Mouse (Mus musculus) hindbrain, embryonic 13.5 days (tissue): Measurements from ENCODE around the gene Polr1b. TPM values are rescaled to one million over a fixed set of nuclear protein-coding genes. Genes with fewer than 3 reads are reported as not detected.
A peak's percentile ranks its signal among the peaks of the same experiment; 100 is the strongest.

ENCODE experiments used
- ATAC-seq: fragments of 200-750 bp; cut with Nextera tagmentation; 2 replicates; pipeline ENCODE4 v1.8.0; 2017; ENCODE audit warnings: moderate TSS enrichment; ENCODE audit not compliant: low FRiP score
- H3K27ac ChIP-seq: fragments of 300-500 bp; sonication (generic); 2 replicates; pipeline ENCODE4 v1.5.1; 2015; ENCODE audit warnings: inconsistent platforms, mild to moderate bottlenecking, moderate library complexity
- H3K27me3 ChIP-seq: fragments of 300-500 bp; sonication (generic); 2 replicates; pipeline ENCODE4 v1.6.1; 2015; ENCODE audit warnings: mild to moderate bottlenecking, inconsistent platforms
- H3K36me3 ChIP-seq: fragments of 300-500 bp; sonication (generic); 2 replicates; pipeline ENCODE4 v1.6.1; 2015; ENCODE audit warnings: mild to moderate bottlenecking, inconsistent platforms
- H3K4me1 ChIP-seq: fragments of 300-500 bp; sonication (generic); replicated peaks from 2 replicates; pipeline ENCODE4 v1.6.1; 2015; ENCODE audit warnings: inconsistent platforms
- H3K4me2 ChIP-seq: fragments of 300-500 bp; sonication (generic); 2 replicates; pipeline ENCODE4 v1.6.1; 2015; ENCODE audit warnings: inconsistent platforms, mild to moderate bottlenecking, moderate library complexity
- H3K4me3 ChIP-seq: fragments of 300-500 bp; sonication (generic); 2 replicates; pipeline ENCODE4 v1.5.1; 2015; ENCODE audit warnings: mild to moderate bottlenecking, inconsistent platforms
- H3K9ac ChIP-seq: fragments of 300-500 bp; sonication (generic); 2 replicates; pipeline ENCODE4 v1.6.1; 2015; ENCODE audit warnings: mild to moderate bottlenecking, inconsistent platforms
- H3K9me3 ChIP-seq: fragments of 300-500 bp; sonication (generic); 2 replicates; pipeline ENCODE4 v1.6.1; 2016; ENCODE audit warnings: inconsistent platforms
- WGBS: fragments of 180-500 bp; shearing (Covaris S2); methylation state at CpG from one replicate; pipeline ENCODE4 v1.1.7; 2015; 5-methylcytosine and 5-hydroxymethylcytosine counted together
- polyA plus RNA-seq: library from polyadenylated mRNA; unstranded; fragments of >200 nt; fragmentation: Nextera tagmentation; extraction: Ambion mirVana; gene quantifications from 2 replicates; pipeline ENCODE4 v1.2.1, GENCODE M21; 2015

Gene Polr1b
- polyA plus RNA-seq, 1 experiment from 2014 or later, result 15.4 TPM

DNA sequence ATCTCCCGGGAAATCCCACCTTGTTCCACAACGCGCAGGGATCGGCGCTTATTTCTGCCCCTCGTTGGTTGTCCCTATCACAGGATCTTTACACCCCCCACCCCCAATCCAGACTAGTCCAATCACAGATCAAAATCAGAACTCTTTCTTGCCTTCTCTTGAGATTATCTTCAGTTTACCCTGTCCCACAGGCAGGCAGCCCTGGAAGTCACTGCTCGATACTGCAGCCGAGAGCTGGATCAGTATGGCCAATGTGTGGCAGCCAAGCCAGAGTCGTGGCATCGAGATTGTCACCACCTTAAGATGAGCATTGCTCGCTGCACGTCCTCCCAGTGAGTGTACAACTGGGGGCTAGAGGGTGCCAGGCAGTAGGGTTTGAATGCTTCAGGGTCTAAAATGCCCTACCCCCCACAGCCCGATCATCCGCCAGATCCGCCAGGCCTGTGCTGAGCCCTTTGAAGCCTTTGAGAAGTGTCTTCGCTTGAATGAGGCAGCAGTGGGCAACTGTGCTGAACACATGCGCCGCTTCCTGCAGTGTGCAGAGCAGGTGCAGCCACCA, 29.3 kb downstream of the Polr1b start:
- peaks cover 9% of the 10 kb centered on the region for H3K9me3 ChIP-seq
- H3K4me1 ChIP-seq, result peaks cover 19% of the 10 kb centered on the region
- H3K36me3 ChIP-seq, result peaks cover 50% of the 10 kb centered on the region
- peak overlapping the region; percentile 65 for H3K4me3 ChIP-seq
- WGBS, result 35% methylated on average over 18 of the region's 18 CpGs
- H3K4me2 ChIP-seq, result peak overlapping the region; percentile 83
- H3K27ac ChIP-seq, result peak overlapping the region; percentile 90
- peak; percentile 60 for ATAC-seq
- H3K9ac ChIP-seq, result peak overlapping the region; percentile 77
- H3K27me3 ChIP-seq, result no peaks in the 10 kb centered on the region

DNA sequence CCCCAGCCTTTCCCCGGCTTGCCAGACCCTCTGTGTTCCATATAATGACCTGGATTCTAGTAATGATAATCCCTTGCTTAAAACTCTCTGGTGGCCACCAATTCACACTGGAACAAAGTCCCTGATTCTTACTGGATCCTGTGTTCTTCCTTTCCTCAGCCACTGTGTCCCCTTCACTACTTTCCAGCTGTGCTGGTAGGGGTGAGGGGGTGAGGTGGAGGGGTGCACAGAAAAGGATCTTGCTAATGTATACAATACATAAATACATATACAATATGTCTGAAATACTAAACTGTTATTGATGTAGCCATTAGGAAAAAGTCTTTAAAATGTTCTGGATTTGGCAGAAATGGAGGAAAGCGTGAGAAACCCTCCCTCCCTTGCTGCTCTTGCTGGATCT, 30.0 kb downstream of the Polr1b start:
- peak overlapping the region; percentile 83 for H3K4me2 ChIP-seq
- peak overlapping the region; percentile 77 for H3K9ac ChIP-seq
- ATAC-seq, result no peak
- peaks cover 19% of the 10 kb centered on the region for H3K4me1 ChIP-seq
- peak overlapping the region; percentile 65; the same call in 1 of the 2 replicates for H3K4me3 ChIP-seq
- H3K9me3 ChIP-seq, result peaks cover 9% of the 10 kb centered on the region
- peaks cover 43% of the 10 kb centered on the region for H3K36me3 ChIP-seq
- peak overlapping the region; percentile 90; the same call in 1 of the 2 replicates for H3K27ac ChIP-seq
- H3K27me3 ChIP-seq, result no peaks in the 10 kb centered on the region
- WGBS, result 100% methylated on average over 2 of the region's 2 CpGs

DNA sequence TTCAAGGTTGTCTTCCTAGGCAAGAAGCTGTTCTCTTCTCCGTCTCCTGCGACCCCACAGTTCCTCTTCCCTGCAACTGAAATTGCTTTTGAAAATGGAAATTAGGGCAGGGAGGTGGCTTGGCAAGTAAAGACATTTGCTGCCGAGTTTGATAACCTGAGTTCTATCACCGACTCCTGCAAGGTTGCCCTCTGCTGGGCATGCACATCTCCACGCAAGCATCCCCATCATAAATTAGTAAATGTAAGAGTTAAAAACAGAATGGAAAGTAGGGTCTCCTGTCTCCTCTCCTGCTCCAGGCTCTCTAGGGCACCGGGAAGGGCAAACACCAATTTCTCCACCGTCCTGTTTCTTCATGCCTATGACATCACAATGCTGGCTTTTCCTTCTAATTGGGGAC, 31.4 kb downstream of the Polr1b start:
- Histone ChIP-seq H3K27ac (no peak overlapping the region), H3K4me2 (no peak overlapping the region), H3K9me3 (peaks cover 9% of the 10 kb centered on the region), H3K36me3 (peaks cover 28% of the 10 kb centered on the region), H3K9ac (no peak overlapping the region), H3K4me3 (no peak overlapping the region), H3K27me3 (no peaks in the 10 kb centered on the region), H3K4me1 (peaks cover 19% of the 10 kb centered on the region)
- ATAC-seq, result no peak
- 96% methylated on average over 7 of the region's 7 CpGs for WGBS

DNA sequence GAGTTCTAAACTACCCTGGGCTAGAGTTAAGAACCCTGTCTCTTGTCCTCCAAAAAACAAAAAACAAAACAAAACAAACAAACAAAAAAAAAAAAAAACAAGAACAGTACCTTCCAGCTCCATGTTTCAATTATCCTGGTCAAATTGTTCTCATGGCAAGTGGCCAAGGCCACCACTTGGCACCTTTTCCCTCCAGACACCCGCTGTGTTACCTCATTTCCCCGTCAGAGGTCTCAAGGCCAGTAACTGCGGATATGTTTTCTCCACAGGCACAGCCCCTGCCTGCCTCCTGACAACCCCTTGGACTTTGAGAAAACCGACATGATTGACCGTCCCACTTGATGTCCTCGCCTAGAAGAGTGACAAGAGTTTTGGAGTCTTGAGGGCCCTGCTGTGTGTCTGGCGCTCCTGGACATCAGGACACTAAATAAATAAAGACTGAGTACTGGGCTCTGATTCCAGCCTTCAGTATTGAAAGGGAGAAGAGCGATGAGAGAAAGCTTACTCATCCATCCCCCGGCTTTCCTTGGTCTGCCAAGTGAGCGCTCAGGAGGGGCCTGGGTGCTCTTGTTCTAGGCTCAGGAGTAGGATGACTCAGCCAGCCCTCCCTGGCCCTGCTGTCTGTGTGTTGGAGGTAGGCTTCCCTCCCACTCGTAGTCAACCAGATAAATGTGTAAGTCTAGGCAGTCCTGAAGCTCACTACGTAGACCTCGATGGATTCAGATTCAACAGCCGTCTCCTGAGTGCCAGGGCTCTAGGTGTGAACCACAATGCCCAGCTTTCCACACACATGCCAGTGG, 32.4 kb downstream of the Polr1b start:
- WGBS, result 95% methylated on average over 14 of the region's 14 CpGs

DNA sequence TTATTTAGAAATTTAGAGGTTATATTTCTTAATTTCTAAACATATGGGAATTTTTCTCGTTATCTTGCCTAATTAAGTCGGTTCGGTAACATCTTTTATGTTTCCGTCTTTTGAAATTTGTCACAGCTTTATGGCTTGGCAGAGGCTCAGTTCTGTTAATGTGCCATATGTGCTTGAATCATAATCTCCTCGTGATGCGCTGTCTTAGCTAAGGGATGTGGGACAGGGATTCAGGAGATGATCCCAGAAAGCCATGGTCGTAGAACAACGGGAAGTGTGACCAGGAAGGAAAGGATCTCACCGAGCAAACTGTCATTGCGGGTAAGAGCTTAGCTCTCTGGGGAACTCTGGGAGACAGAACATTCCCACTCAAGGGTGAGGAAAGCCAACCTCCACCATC, 39.1 kb downstream of the Polr1b start:
- 75% methylated on average over 10 of the region's 10 CpGs for WGBS
- Histone ChIP-seq H3K4me1 (no peaks in the 10 kb centered on the region), H3K4me2 (no peak overlapping the region), H3K9me3 (no peaks in the 10 kb centered on the region), H3K9ac (no peak overlapping the region), H3K27ac (peak overlapping the region; percentile 18; the same call in 1 of the 2 replicates), H3K36me3 (no peaks in the 10 kb centered on the region), H3K27me3 (0 out of 2 replicates have a peak, but pooled peaks cover 4% of the 10 kb centered on the region), H3K4me3 (no peak overlapping the region)
- ATAC-seq, result no peak

More for the DNA sequence above, 32.4 kb downstream of the Polr1b start:
- H3K27me3 ChIP-seq, result no peaks in the 10 kb centered on the region
- peaks cover 9% of the 10 kb centered on the region for H3K9me3 ChIP-seq
- no peak overlapping the region for H3K4me2 ChIP-seq
- no peak overlapping the region for H3K27ac ChIP-seq
- H3K4me1 ChIP-seq, result peaks cover 19% of the 10 kb centered on the region
- no peak for ATAC-seq
- no peak overlapping the region for H3K9ac ChIP-seq
- H3K36me3 ChIP-seq, result peaks cover 23% of the 10 kb centered on the region
- no peak overlapping the region for H3K4me3 ChIP-seq

DNA sequence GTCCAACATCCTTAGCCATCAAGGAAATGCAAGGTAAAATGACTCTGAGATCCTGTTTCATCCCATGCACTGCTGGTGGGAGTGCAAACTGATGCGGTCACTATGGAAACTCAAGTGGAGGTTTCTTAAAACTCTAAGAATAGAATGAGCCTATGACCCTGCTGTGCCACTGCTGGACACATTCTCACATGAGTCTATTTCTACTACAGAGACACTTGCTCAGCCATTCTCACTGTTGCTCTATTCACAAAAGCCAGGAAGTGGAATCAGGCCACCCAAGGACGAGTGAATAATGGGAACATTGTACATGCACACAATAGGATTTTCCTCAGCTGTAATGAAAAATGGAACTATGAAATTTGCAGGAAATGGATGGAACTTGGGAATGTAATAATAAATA, 48.0 kb downstream of the Polr1b start:
- Histone ChIP-seq H3K9ac (no peak overlapping the region), H3K4me2 (no peak overlapping the region), H3K9me3 (no peaks in the 10 kb centered on the region), H3K4me1 (no peaks in the 10 kb centered on the region), H3K27me3 (0 out of 2 replicates have a peak, but pooled peaks cover 2% of the 10 kb centered on the region), H3K27ac (no peak overlapping the region), H3K4me3 (no peak overlapping the region), H3K36me3 (no peaks in the 10 kb centered on the region)
- ATAC-seq, result no peak
- 30% methylated on average over 2 of the region's 2 CpGs for WGBS

DNA sequence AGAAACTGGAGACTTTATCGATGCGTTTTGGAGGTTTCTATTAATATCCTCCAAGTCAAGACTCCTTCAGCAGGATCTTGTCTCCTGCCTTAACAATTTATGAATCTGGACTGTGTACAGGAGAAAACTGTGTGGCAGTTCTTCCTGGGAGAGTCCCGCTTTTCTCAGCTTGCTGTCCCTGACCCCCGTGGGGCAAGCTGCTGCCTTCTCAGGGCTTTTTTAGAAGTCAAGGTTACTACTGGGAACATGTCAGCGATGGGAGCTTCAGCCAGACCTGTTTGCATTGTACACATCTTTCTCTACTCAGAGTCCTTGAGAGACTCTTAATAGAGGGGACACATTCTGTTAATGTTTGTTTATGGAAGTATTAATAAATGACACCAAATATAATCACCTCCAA, 49.6 kb downstream of the Polr1b start:
- no peak overlapping the region for H3K9ac ChIP-seq
- no peak for ATAC-seq
- no peaks in the 10 kb centered on the region for H3K27me3 ChIP-seq
- H3K9me3 ChIP-seq, result no peaks in the 10 kb centered on the region
- H3K4me3 ChIP-seq, result no peak overlapping the region
- H3K4me2 ChIP-seq, result no peak overlapping the region
- H3K4me1 ChIP-seq, result no peaks in the 10 kb centered on the region
- no peak overlapping the region for H3K27ac ChIP-seq
- H3K36me3 ChIP-seq, result no peaks in the 10 kb centered on the region
- WGBS, result 82% methylated on average over 5 of the region's 5 CpGs

DNA sequence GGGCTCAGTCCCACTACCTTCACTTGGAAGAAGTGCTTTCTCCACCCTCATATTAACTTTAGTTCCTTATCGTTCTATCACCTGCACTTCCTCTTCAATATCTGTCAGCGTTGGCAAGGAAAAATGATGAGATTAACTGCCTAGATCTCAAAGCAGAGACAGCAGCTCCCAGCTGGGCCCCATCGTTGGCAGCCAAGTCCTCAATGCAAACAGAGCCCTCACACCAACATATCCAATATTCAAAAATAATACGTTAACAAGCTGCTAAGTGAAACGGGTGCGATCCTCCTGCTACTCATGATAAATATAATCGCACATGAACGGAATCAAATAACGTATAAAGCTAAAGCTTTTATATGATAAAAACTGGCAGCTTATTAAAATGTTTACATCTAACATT, 50.3 kb downstream of the Polr1b start:
- no peaks in the 10 kb centered on the region for H3K27me3 ChIP-seq
- no peaks in the 10 kb centered on the region for H3K36me3 ChIP-seq
- no peak overlapping the region for H3K4me3 ChIP-seq
- H3K9ac ChIP-seq, result no peak overlapping the region
- no peak for ATAC-seq
- WGBS, result 92% methylated on average over 9 of the region's 9 CpGs
- no peak overlapping the region for H3K4me2 ChIP-seq
- no peak overlapping the region for H3K27ac ChIP-seq
- no peaks in the 10 kb centered on the region for H3K9me3 ChIP-seq
- no peaks in the 10 kb centered on the region for H3K4me1 ChIP-seq

DNA sequence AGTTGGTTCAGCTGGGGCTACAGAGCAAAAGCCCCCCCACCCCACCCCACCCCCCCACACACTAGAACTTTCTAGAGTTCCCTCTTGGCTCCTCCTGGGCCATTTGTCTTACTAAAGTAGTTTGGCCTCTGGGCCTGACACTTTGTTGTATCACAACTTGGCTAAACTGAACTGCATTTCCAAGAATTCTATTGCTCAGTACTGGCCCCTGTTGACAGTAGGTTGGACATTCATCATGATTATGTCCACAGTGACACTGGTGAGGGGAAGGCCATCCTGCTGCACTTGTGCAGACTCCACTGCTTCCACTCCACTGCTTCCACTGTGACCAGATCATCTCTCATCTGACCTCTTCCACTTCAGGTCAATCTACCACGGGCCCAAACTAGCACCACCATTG, 52.0 kb downstream of the Polr1b start:
- H3K4me3 ChIP-seq, result no peak overlapping the region
- no peak overlapping the region for H3K27ac ChIP-seq
- WGBS, result 58% methylated on average over 1 of the region's 1 CpGs
- H3K27me3 ChIP-seq, result no peaks in the 10 kb centered on the region
- H3K9me3 ChIP-seq, result no peaks in the 10 kb centered on the region
- H3K4me1 ChIP-seq, result no peaks in the 10 kb centered on the region
- no peak overlapping the region for H3K4me2 ChIP-seq
- no peak for ATAC-seq
- no peaks in the 10 kb centered on the region for H3K36me3 ChIP-seq
- no peak overlapping the region for H3K9ac ChIP-seq

DNA sequence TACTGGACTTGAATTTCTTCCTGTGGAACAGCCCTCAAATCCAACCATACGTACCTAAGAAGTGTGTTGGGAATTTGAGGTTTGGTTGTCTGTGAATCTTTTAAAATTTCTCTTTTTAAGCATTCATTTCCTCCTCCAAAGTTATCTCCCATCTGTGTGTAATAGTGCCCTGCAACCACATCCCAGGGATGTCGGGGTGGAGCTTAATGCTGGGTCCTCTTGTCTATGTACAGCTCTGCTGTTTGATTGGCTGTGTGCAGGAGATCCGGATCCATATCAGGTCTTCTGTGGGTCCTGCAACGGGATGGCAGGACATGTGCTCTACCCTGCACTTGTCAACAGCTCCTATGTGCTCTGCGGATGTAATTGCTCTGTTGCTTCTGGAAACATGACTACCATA, 64.0 kb downstream of the Polr1b start:
- H3K27ac ChIP-seq, result no peak overlapping the region
- no peak overlapping the region for H3K9ac ChIP-seq
- ATAC-seq, result no peak
- 85% methylated on average over 5 of the region's 5 CpGs for WGBS
- H3K4me1 ChIP-seq, result no peaks in the 10 kb centered on the region
- no peak overlapping the region for H3K4me3 ChIP-seq
- no peaks in the 10 kb centered on the region for H3K36me3 ChIP-seq
- no peaks in the 10 kb centered on the region for H3K27me3 ChIP-seq
- H3K4me2 ChIP-seq, result no peak overlapping the region
- H3K9me3 ChIP-seq, result no peaks in the 10 kb centered on the region

DNA sequence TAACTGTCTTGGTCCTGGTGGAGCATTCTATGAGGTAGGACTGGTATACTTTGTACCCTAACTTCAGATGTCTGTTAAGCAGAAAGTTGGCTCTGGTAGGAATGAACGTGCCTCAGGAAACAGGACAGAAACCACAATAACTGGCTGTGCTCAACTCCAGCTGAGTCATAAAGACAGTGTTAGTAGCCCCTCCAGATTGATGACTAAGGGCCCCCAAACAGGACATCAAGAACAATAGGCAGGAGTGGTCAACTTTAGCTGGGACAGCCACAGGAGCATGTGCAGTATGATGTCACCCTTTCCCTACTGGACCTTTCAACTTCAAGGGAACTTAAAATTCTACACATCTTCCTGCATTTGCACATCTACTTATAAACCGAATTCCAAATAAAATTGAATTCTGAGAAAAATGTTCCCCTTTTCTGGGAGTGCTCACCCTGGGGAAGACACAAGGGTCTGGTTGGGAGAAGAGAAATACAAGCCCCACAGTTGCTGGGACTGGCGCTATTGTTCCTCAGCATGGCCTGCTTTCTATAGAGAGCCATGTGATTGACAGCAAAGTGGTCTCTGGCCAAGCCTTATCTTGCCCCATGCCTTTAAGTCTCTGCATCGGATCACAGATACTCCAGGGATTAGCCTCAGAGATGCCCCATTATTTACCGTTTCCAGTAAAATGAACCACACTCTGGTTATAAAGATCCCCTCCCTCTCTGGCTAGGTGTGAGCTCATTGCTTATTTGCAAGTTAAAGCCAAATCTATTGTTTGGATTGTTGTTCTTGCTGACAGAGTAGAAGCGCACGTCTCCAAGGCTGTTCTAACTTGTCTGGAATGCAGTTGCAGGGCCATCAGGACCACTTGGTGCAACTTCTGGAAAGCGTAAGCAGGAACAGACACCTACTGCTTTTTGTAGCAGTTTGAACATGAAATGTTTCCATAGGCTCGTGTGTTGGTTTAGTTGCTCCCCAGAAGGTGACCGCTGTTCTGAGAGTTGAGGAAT, 66.0 kb downstream of the Polr1b start:
- no peaks in the 10 kb centered on the region for H3K36me3 ChIP-seq
- no peak overlapping the region for H3K4me2 ChIP-seq
- no peaks in the 10 kb centered on the region for H3K9me3 ChIP-seq
- ATAC-seq, result no peak
- no peak overlapping the region for H3K27ac ChIP-seq
- WGBS, result 76% methylated on average over 10 of the region's 10 CpGs
- no peak overlapping the region for H3K9ac ChIP-seq
- no peak overlapping the region for H3K4me3 ChIP-seq
- H3K27me3 ChIP-seq, result no peaks in the 10 kb centered on the region
- no peaks in the 10 kb centered on the region for H3K4me1 ChIP-seq

DNA sequence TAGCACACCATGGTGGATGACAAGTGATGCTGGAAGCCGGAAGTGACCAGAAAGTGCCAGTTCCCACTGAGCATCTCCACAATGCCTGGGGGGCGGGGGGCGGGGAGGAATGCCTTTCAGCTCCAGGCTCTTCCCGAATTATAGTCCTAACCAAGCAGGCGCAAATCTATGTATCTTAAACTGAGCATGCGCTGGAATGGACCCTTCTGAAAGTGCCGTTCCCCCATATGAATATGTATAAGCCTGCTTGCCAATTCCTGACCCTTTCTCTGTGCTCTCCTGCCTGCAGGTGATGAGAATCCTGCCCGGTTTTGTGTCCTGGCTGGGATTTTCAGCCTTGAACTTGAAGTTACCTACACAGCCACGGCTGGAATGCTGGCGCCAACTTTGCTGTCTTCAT, 72.6 kb downstream of the Polr1b start:
- Histone ChIP-seq H3K9ac (no peak overlapping the region), H3K4me3 (no peak overlapping the region), H3K36me3 (no peaks in the 10 kb centered on the region), H3K4me2 (0 out of 2 replicates have a peak overlapping the region, but pooled peaks have one; percentile 17), H3K4me1 (no peaks in the 10 kb centered on the region), H3K9me3 (no peaks in the 10 kb centered on the region), H3K27me3 (no peaks in the 10 kb centered on the region), H3K27ac (no peak overlapping the region)
- WGBS, result 54% methylated on average over 10 of the region's 10 CpGs
- ATAC-seq, result no peak
